Mouse (Mus musculus): Measurements from ENCODE around the gene Cd5. TPM values are rescaled to one million over a fixed set of nuclear protein-coding genes. Genes with fewer than 3 reads are reported as not detected.

Gene Cd5
- polyA plus RNA-seq, 1 experiment from 2014 or later = 0.52 TPM

DNA sequence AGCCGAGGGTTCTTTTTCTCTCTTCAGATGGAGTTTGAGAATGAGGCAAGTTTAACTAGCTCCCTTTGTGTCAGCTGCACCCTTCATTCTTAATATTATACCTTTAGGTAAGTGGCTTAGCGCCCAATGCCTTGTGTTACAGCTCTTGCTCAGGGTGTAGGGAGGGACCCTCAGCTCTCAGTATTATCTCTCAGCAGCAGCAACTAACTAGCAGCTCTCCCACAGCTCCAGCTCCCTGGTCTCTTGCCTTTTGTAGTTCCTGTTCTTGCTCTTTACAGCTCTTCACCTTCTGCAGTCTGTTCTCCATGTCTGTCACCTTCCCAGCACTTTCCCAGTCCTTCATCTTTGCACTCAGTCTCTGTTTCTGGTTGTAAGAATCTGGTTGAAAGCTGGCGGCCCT is 47.1 kb downstream of the Cd5 start:
- 69% methylated on average over 3 of the region's 3 CpGs for WGBS
- H3K4me1 ChIP-seq = peaks cover 53% of the 10 kb centered on the region

DNA sequence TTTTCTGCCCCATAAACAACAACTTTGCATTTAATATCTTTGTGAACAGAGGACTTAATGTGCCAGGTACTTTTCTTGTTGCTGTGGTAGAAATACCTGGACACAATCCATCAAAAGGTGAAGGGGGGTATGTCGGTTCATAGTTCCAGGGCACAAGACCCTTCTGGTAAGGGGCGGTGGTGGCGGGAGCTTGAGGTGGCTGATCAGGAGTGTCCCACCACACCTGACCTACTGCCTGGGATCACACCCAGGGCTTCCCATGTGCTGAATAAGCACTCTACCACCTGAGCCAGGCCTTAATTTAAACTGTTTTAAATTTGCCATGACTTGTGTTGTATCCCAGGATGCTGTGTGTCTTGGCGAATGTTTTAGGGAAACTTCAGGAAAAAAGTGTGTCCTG is 47.7 kb downstream of the Cd5 start:
- no peaks in the 10 kb centered on the region for H3K27me3 ChIP-seq (replicated peaks)
- peaks cover 48% of the 10 kb centered on the region for H3K4me1 ChIP-seq
- no peak overlapping the region for H3K27ac ChIP-seq
- H3K4me2 ChIP-seq = no peak overlapping the region
- H3K9ac ChIP-seq = no peak overlapping the region
- 93% methylated on average over 4 of the region's 4 CpGs for WGBS
- no peak for ATAC-seq (replicated peaks)
- no peaks in the 10 kb centered on the region for H3K9me3 ChIP-seq
- H3K4me3 ChIP-seq = no peak overlapping the region
- no peaks in the 10 kb centered on the region for H3K36me3 ChIP-seq (replicated peaks)

More for the DNA sequence above, 47.1 kb downstream of the Cd5 start:
- no peak overlapping the region for H3K27ac ChIP-seq
- no peak overlapping the region for H3K9ac ChIP-seq
- H3K9me3 ChIP-seq = no peaks in the 10 kb centered on the region
- no peaks in the 10 kb centered on the region for H3K27me3 ChIP-seq (replicated peaks)
- no peak overlapping the region for H3K4me2 ChIP-seq
- H3K4me3 ChIP-seq = no peak overlapping the region
- no peaks in the 10 kb centered on the region for H3K36me3 ChIP-seq (replicated peaks)
- ATAC-seq (replicated peaks) = no peak

DNA sequence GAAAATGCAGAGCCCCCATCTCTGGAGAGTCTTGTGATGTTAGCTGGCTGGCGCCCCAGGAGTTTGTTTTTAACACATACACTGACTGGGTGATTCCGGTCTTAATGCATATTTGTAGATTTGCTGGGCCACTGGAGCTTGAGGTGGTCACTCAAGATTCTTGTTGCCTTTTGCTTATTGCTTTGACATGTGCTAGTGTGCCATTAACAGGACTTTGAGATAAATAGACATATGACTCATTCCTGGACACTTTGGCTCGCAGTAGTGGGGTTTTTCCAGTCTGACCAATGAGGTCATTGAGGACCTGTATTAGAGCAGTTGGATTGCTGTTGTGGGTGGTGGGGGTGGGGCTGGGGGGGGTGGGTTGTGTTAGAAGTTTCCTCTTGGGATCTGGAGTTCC is 48.5 kb downstream of the Cd5 start:
- no peaks in the 10 kb centered on the region for H3K27me3 ChIP-seq (replicated peaks)
- H3K27ac ChIP-seq = peak overlapping the region; percentile 93; the same call in 1 of the 2 replicates
- no peak for ATAC-seq (replicated peaks)
- no peaks in the 10 kb centered on the region for H3K9me3 ChIP-seq
- H3K9ac ChIP-seq = peak overlapping the region; percentile 4; the same call in 1 of the 2 replicates
- no peaks in the 10 kb centered on the region for H3K36me3 ChIP-seq (replicated peaks)
- H3K4me3 ChIP-seq = peak overlapping the region; percentile 52
- peak overlapping the region; percentile 75 for H3K4me2 ChIP-seq
- peaks cover 40% of the 10 kb centered on the region for H3K4me1 ChIP-seq
- 91% methylated on average over 3 of the region's 3 CpGs for WGBS

DNA sequence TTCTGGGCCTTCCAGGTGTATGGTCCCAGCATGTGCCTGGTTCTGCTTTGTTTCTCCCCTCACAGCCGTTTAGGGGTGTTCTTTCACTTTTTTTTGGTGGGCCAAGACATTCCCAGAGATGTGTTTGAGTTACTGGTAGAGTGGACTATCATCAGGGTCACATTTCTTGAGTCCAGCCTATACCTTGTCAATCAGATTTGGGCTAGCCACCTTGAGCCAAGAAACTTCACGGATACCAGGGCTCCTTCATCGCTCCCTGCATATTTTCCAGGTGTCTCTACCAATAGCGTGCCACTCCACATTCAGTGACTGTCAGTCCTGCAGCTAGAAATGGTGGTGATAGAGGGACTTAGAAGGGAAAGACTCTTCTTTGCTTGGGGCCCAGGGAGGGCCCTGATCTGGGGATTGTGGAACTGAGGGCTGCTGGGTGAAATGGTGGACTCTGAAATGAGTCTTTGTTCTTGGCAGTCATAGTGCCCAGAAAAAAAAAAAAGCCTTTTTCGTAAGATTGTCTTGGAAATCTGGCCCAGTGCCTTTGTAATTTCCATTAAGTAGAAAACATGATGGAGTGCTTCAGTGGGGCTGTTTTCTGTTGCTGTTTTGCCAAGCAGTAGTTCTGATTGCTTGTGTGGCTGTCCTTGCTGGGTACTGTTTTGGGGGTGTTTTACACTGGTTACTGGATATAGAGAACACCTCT is 49.2 kb downstream of the Cd5 start:
- ATAC-seq (replicated peaks) = peak; percentile 5; the same call in 1 of the 2 replicates
- WGBS = 40% methylated on average over 5 of the region's 5 CpGs
- Histone ChIP-seq H3K36me3 (replicated peaks) (no peaks in the 10 kb centered on the region), H3K4me3 (peak overlapping the region; percentile 52), H3K27ac (peak overlapping the region; percentile 93), H3K9me3 (no peaks in the 10 kb centered on the region), H3K27me3 (replicated peaks) (no peaks in the 10 kb centered on the region), H3K4me2 (peak overlapping the region; percentile 75), H3K4me1 (peaks cover 37% of the 10 kb centered on the region), H3K9ac (peak overlapping the region; percentile 78)

DNA sequence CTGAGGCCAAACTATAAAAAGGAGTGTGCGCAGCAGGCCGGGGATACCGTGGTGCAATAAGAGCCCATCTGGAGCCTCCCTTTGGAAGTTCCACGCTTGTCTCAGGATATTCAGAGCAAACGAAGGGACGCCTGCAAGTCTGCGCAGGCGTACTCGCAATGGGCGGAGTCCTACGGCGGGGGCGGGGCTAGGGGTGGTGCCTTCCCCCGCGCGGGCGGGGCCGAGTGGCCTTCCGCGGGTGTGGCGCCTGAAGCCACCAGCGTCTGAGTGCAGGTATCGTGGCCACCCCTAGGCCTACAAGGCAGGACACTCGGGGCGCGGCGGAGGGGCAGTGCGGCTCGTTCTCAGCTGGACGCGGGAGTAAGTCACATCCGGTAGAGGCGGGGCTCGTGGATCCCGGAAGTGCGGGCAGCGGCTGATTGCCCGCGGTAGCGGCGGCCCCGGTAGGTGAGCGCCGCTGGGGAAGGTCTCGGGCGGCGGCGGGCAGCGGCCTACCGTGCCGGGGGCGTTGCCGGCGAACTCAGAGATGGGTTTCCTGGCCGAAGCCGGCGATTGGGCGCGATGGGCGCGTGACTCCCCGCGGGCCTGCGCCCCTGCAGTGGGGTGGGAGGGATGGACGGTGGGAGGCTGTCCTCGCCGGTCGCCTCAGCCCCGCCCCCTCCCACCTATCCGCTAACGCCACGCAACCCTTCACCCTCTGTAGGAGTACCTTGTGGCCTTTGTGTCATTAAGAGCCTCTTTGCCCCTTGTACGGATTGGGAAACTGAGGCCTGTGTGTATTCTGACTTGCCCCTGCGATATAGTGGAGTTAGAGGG is 50.1 kb downstream of the Cd5 start, which contains the start of gene Vps37c:
TSS of gene Vps37c (plus strand) at position 199 of the 816 bp plus-strand sequence.
- under 1% methylated on average over 70 of the region's 74 CpGs for WGBS
- no peaks in the 10 kb centered on the region for H3K36me3 ChIP-seq (replicated peaks)
- peak within 1 kb of the TSS; percentile 52 for H3K4me3 ChIP-seq
- H3K27ac ChIP-seq = peak within 1 kb of the TSS; percentile 93
- H3K9me3 ChIP-seq = no peaks in the 10 kb centered on the region
- H3K4me2 ChIP-seq = peak within 1 kb of the TSS; percentile 75
- H3K4me1 ChIP-seq = peaks cover 37% of the 10 kb centered on the region
- ATAC-seq (replicated peaks) = peak; percentile 94
- H3K9ac ChIP-seq = peak within 1 kb of the TSS; percentile 78
- no peaks in the 10 kb centered on the region for H3K27me3 ChIP-seq (replicated peaks)

GRCm38 (mm10) chr19:10685727-10686126 is 53.1 kb downstream of the Cd5 start:
- peaks cover 24% of the 10 kb centered on the region for H3K4me1 ChIP-seq
- no peak overlapping the region for H3K9ac ChIP-seq
- WGBS = 77% methylated on average over 2 of the region's 2 CpGs

DNA sequence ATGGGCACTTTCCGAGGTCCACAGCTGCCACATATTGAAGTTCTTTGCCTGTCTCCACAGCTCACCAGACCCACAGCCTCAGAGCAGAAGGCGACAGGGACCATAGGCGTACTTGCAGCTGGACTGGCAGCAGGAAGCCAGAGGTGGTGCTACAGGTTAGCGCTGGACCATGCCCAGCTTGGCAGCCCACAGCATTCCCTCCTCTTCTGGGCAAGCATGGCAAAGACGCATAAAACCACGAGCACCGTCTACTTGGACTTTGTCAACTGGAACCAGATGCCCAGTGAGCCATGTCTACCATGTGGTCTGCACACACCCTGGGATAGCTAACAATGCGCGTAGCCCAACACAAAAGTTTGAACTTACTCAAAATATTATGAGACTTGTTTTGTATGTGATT is 53.7 kb downstream of the Cd5 start:
- no peak overlapping the region for H3K4me2 ChIP-seq
- H3K4me1 ChIP-seq = peaks cover 18% of the 10 kb centered on the region
- no peak overlapping the region for H3K9ac ChIP-seq
- H3K36me3 ChIP-seq (replicated peaks) = no peaks in the 10 kb centered on the region
- no peak for ATAC-seq (replicated peaks)
- H3K27ac ChIP-seq = no peak overlapping the region
- H3K4me3 ChIP-seq = no peak overlapping the region
- H3K27me3 ChIP-seq (replicated peaks) = no peaks in the 10 kb centered on the region; the same call in 1 of the 2 replicates
- no peaks in the 10 kb centered on the region for H3K9me3 ChIP-seq
- 93% methylated on average over 9 of the region's 9 CpGs for WGBS

More at GRCm38 (mm10) chr19:10685727-10686126, 53.1 kb downstream of the Cd5 start:
- ATAC-seq (replicated peaks) = no peak
- H3K9me3 ChIP-seq = no peaks in the 10 kb centered on the region
- H3K27ac ChIP-seq = no peak overlapping the region
- H3K4me2 ChIP-seq = no peak overlapping the region
- no peaks in the 10 kb centered on the region for H3K27me3 ChIP-seq (replicated peaks)
- H3K36me3 ChIP-seq (replicated peaks) = no peaks in the 10 kb centered on the region
- H3K4me3 ChIP-seq = no peak overlapping the region

GRCm38 (mm10) chr19:10681571-10681970 is 57.2 kb downstream of the Cd5 start:
- Histone ChIP-seq H3K4me3 (no peak overlapping the region), H3K27me3 (replicated peaks) (no peaks in the 10 kb centered on the region; the same call in 1 of the 2 replicates), H3K4me2 (no peak overlapping the region), H3K9me3 (no peaks in the 10 kb centered on the region), H3K9ac (no peak overlapping the region), H3K36me3 (replicated peaks) (no peaks in the 10 kb centered on the region), H3K4me1 (no peaks in the 10 kb centered on the region), H3K27ac (no peak overlapping the region)
- ATAC-seq (replicated peaks) = no peak
- WGBS = 62% methylated on average over 4 of the region's 4 CpGs

DNA sequence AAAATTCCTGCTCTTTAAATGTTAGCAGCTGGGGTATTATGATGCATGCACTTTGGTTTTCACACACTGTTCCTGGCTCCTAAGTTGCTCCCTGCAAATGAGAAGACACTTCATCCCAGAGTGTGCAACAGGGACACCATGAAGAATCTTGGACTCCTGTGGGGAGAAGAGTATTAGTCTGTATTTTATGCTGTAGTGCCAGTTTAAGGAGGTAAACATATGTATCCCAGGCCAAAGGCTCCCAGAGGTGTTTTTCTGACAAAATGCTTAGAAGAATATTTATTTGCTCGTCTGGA is 60.1 kb downstream of the Cd5 start:
- Histone ChIP-seq H3K9me3 (no peaks in the 10 kb centered on the region), H3K36me3 (replicated peaks) (no peaks in the 10 kb centered on the region), H3K4me3 (no peak overlapping the region), H3K4me1 (no peaks in the 10 kb centered on the region), H3K4me2 (no peak overlapping the region), H3K27me3 (replicated peaks) (no peaks in the 10 kb centered on the region; the same call in 1 of the 2 replicates), H3K9ac (no peak overlapping the region), H3K27ac (0 out of 2 replicates have a peak overlapping the region, but pooled peaks have one; percentile 20)
- ATAC-seq (replicated peaks) = peak; percentile 44; the same call in 1 of the 2 replicates
- 67% methylated on average over 1 of the region's 1 CpGs for WGBS

- Histone ChIP-seq H3K4me2 (no peak within 1 kb of the TSS), H3K36me3 (replicated peaks) (no peaks in the 10 kb centered on the region), H3K9me3 (no peaks in the 10 kb centered on the region), H3K9ac (no peak within 1 kb of the TSS), H3K4me1 (no peaks in the 10 kb centered on the region), H3K27ac (0 out of 2 replicates have a peak within 1 kb of the TSS, but pooled peaks have one; percentile 20), H3K27me3 (replicated peaks) (no peaks in the 10 kb centered on the region; the same call in 1 of the 2 replicates), H3K4me3 (no peak within 1 kb of the TSS)
- WGBS = 35% methylated on average over 6 of the region's 6 CpGs
- peak; percentile 74; the same call in 1 of the 2 replicates for ATAC-seq (replicated peaks)
Measured at GRCm38 (mm10) chr19:10677915-10678771, 60.7 kb downstream of the Cd5 start, which contains the start of gene Pga5. Pga5 (minus strand) TSS chr19:10678071.

GRCm38 (mm10) chr19:10676656-10677055 is 62.1 kb downstream of the Cd5 start:
- Histone ChIP-seq H3K27me3 (replicated peaks) (no peaks in the 10 kb centered on the region; the same call in 1 of the 2 replicates), H3K4me2 (no peak overlapping the region), H3K4me1 (no peaks in the 10 kb centered on the region), H3K9me3 (no peaks in the 10 kb centered on the region), H3K27ac (no peak overlapping the region), H3K9ac (no peak overlapping the region), H3K36me3 (replicated peaks) (no peaks in the 10 kb centered on the region), H3K4me3 (no peak overlapping the region)
- WGBS = 79% methylated on average over 16 of the region's 16 CpGs
- ATAC-seq (replicated peaks) = no peak

GRCm38 (mm10) chr19:10673275-10673674 is 65.5 kb downstream of the Cd5 start:
- no peak overlapping the region for H3K4me3 ChIP-seq
- 50% methylated on average over 1 of the region's 1 CpGs for WGBS
- H3K9me3 ChIP-seq = no peaks in the 10 kb centered on the region
- no peak for ATAC-seq (replicated peaks)
- H3K27ac ChIP-seq = no peak overlapping the region
- no peak overlapping the region for H3K9ac ChIP-seq
- H3K4me1 ChIP-seq = no peaks in the 10 kb centered on the region
- H3K27me3 ChIP-seq (replicated peaks) = no peaks in the 10 kb centered on the region
- no peak overlapping the region for H3K4me2 ChIP-seq
- no peaks in the 10 kb centered on the region for H3K36me3 ChIP-seq (replicated peaks)

All from midbrain, embryonic 15.5 days (tissue).